Mouse (Mus musculus) embryonic facial prominence, embryonic 13.5 days (tissue): ENCODE measurements around the gene Med27. TPM values are rescaled to one million over a fixed set of nuclear protein-coding genes. Genes with fewer than 3 reads are reported as not detected.

Experiments used
- microRNA-seq: library from miRNA; unstranded; fragments of <30 nt; microRNA quantifications from one replicate; pipeline ENCODE4, GENCODE M21; 2016
- polyA plus RNA-seq: library from polyadenylated mRNA; unstranded; fragments of >200 nt; fragmentation: Nextera tagmentation; extraction: Ambion mirVana; gene quantifications from 2 replicates; pipeline ENCODE4 v1.2.1, GENCODE M21; 2015

Gene Med27
- polyA plus RNA-seq, 1 experiment from 2014 or later: 54.0 TPM

Small RNAs within 50 kb of the gene (microRNA-seq; reads per million reads assigned to microRNA genes)
- gene Mir133c: not detected

Other genes with a start within 250 kb of the Med27 start
- 12.8 and 13.2 TPM in 2 replicates for gene Setx, start 222.6 kb upstream of the Med27 start, polyA plus RNA-seq
- gene Ntng2, start 93.8 kb upstream of the Med27 start, polyA plus RNA-seq: 0.89 and 1.0 TPM in 2 replicates